Mouse (Mus musculus): Measurements from ENCODE around the gene AI413582.

Gene AI413582

DNA sequence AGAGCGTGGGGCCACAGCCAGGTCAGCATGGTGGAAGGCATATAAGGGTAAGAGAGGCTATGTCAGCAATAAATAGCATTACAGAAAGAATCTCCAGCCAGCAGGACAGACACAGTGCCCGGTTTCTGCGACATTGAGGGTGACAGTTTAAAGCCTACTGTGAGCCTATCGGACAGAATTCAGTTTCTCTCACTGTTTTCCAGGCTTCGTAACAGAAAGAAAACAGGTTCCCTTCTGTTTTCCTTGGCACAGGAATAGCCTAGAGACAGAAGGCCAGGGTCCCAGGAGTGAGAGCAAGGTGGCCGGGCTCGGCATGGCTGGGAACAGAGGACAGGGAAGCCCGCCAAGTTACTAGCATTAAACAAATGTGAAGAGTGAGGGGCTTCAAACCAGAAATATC, 14.3 kb upstream of the AI413582 start:
- DNase-seq (ENCODE audit: low spot score in 2 of 2): peak in 1 of 2 experiments; percentile 62

DNA sequence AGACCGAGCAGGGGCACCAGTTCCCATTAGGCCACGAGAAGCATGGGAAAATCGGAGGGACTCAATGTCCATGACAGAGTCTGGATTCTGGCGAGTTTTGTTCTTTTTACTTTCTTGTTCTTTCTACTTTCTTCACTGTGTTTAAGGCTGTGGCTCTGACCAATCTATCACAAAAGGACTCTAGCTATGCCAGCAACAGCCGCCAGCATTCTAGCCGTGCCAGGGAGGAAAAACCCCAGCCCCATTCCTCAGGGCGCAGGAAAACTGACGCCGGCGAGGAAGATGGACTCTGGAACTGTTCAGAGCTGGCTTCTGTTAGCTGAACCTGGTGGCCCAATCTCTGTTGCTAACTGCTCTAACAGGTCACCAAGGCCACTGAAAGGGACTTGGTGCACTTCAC, 12.9 kb upstream of the AI413582 start:
- no peak for DNase-seq (ENCODE audit: low spot score in 2 of 2)

DNA sequence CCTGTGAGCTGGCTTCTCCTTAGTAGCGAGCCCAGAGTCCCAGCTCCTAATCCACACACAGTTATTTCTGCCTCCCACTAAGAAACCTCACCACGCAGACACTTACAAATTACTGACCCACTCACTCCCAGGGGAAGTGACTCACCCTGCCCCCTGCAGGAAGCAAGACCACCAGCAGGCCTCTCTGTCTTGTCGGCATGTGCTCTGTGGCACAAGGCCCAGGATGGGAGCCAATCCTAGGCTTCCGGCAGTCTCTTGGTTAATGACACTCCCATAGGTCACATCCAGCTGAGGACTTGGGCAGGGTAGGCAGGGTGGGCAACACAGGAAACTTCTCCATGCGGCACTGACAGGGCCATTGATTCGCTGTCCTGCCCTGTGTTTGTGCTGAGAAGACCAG, 11.9 kb upstream of the AI413582 start:
- DNase-seq (ENCODE audit: low spot score in 2 of 2): no peak

DNA sequence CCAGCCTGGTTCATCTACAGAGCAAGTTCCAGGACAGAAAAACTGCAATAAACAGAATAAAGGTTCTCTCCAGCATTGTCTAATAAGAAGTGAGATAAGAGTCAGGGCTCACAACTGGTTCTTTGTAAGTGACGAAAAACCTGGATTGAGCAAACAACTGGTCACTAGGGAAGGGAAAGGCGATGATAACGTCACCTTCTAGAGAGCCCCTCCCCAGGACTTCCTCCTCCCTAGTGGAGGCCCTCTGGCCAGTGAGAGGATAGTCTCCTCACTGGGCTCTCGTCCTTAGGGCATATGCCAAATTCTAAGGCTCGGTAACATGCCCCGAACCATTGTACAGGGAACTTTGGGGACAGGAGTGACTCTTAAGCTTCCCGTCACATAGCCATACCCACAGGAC, 10.5 kb upstream of the AI413582 start:
- DNase-seq (ENCODE audit: low spot score in 2 of 2): no peak

DNA sequence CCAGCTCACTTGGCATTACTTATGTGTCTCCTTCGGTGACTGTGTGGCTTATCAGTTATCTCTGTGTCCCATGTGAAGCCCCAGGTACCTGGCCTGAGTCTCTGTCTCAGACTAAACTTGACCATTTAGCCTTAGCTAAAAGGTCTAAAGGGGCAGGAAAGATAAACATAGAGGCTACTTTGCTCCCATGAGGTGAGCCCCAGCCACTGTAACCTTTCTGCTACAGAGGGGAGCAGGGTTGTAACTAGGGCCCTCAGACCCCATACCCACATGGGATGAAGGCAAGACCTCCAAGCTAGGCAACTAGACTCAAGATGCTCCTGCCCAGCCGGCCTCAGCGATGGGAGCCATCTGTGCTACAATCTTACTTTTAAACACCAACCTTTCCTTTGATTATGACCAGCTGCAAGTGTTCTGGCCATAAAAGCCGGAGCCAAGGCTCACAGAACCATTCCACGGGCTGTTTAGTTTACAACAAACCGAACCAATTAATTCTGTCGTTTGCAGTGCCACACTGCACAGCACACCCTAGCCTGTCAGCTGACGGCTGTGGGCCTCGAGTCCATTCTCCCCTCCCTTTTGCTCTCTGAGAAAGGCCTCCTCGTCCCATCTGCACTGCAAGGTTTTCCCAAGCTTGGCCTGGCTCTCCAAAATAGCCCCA, 9.7 kb upstream of the AI413582 start:
- DNase-seq (ENCODE audit: low spot score in 2 of 2): no peak

DNA sequence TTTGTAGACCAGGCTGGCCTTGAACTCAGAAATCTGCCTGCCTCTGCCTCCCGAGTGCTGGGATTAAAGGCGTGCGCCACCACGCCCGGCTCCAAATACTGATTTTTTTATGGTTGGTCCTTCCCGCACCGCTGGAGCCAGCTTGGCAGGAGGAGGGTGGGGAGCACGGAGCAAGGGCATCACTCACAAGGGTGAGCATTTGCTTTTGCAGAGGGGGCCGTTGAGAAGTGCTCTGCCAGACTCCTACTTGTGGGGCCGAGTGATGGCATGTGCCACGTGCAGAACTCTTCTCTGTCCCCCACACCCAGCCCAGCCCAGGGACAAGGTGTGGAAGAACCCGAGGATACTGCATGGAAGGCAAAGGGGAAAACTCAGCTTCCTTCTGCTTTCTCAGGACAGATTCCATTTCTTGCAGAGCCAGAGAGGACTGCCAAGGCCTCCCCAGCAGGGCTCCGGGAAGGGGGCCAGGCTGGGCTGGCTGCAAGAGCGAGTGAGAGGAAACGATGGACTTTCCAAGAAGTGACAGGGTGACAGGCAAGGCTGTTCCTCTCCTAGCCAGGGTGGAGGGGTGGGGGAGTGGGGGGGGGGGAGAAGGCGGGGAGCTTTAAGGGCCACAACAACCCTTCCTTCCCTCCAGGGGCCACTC, 9.0 kb upstream of the AI413582 start:
- peak in 1 of 2 experiments; percentile 90 for DNase-seq (ENCODE audit: low spot score in 2 of 2)

DNA sequence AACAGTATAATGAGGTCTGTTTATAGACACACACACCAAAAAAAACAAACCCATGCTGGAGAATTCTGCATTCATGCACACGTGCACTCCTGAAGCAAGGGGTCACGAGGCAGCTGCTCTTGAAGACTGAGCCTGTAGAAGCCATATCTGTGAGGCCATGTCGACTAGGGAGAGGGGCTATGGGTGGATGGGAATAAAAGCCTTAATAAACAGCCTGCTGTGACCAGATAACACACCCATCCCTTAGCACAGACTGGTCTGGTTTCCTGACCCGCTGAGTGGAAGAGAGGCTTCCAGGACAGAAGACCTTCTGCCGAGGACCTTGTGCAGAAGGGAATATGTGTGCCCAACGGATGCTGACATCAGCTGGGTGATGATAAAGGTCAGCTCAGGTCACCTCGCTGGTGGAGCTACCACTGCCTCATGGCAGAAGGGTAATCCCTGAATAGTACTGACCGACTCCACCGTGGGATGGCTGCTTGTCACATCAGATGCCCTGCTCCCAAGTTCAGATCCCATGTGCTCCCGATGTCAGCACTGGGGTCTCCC, 8.3 kb upstream of the AI413582 start:
- no peak for DNase-seq (ENCODE audit: low spot score in 2 of 2)

DNA sequence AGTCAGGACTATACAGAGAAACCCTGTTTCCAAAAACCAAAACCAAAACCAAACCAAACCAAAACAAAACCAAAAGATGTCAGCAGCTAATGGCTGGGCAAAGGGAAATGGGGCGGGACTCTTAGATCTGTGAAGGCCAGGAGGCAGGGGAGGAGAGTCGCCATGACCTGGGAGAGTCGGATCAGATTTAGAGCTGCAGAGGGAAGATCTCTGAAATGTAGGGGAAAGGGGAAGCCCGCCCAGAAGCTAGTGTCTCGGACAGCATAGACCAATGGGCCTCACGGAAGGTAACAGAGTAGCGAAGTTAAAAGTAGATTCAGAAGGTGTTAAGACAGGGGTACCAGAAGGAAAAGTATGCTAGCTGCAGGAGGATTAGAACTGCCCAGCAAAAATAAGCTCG, 5.8 kb upstream of the AI413582 start:
- DNase-seq (ENCODE audit: low spot score in 2 of 2): no peak

DNA sequence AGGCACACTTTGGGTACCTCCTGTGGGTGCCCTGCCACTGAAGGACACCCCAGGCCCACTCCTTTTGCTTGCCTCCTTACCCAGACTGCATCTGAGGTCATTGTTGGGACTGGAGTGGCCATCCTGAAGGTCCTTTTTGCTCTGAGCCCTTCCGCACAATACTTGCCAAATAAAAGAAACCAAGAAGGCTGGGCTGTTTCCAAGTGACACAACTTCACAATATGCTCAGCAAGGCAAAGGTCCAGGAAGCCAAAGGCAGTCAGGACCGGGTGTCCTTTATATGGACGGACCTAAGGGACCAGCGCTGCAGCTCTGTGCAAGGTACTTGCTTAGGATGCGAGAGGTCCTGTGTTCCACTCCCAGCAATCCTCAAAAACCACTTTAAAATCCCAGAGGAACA, 2.7 kb upstream of the AI413582 start:
- no peak for DNase-seq (ENCODE audit: low spot score in 2 of 2)

DNA sequence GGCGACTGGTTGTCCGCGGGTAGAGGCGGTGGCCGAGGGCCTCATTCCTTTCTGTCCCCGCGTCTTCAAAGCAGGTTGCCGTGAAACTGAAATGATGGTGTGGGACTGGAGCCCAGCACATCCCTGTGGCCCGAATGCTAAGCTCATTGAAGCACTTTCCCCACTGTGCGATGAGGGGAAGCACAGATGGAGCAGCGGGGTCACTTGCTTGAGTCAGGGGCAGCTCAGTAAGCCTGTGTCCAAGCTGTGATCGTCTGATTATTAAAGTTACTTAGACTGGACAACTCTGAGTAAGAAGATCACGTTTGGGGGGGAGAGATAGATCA, 349 bp upstream of the AI413582 start:
- no peak for DNase-seq (ENCODE audit: low spot score in 2 of 2)

DNA sequence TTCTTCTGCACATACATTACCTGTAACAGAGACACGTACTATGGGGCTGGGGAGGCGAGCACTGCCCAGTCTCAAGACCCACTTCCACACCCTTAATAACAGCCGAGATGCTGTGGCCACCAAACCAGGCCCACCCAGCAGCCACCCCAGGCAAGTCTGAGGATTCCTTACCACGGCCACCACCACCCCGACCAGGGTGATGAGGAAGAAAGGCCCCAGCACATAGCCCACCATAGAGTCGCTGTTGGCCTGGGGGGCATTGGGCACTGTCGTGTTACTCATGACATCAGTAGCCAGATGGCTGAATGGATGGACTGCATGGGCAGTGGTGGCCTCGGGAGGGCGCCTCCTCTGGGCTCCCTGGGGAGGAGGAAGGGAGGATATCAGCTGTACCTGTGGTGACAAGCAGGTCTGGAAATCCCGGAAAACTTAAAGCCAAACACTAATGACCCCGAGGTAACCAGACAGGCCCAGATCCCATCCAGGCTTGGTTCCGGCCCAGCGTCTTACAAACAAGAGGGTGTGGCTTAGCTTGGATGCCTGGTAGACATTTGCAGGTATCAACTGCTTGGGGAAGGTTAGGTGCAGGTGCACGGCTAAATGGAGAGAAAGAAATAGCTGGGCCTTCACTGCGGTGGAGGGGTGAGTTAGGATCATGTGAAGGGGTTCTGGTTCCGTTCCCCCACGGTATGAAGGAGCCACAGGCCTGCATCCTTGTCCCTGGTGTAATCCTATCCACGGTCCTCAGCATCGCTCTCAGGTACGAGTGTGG, 979 bp downstream of the AI413582 start:
- no peak for DNase-seq (ENCODE audit: low spot score in 2 of 2)

DNA sequence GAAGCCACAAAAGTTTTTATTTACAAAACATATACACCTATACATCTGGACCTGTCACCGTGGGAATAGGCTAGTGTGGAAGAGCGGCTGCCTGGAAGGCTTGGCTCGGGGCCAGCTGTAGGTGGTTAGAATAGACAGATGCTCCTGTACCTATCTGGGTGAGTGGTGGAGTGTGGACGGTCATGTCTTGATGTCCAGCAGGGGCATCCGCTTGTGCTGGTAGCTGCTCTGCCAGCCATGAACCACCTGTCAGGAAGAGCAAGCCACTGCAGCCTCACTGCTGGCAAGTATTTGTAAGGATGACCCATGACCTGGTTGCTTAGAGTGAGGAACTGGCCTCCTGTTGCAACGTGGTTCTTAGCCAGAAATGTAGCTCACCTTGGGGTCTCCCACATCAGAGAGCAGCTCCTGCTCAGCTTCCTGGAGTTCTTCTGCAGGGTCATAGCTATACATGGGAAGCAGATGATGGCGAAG, 1.7 kb downstream of the AI413582 start:
- no peak for DNase-seq (ENCODE audit: low spot score in 2 of 2)

DNA sequence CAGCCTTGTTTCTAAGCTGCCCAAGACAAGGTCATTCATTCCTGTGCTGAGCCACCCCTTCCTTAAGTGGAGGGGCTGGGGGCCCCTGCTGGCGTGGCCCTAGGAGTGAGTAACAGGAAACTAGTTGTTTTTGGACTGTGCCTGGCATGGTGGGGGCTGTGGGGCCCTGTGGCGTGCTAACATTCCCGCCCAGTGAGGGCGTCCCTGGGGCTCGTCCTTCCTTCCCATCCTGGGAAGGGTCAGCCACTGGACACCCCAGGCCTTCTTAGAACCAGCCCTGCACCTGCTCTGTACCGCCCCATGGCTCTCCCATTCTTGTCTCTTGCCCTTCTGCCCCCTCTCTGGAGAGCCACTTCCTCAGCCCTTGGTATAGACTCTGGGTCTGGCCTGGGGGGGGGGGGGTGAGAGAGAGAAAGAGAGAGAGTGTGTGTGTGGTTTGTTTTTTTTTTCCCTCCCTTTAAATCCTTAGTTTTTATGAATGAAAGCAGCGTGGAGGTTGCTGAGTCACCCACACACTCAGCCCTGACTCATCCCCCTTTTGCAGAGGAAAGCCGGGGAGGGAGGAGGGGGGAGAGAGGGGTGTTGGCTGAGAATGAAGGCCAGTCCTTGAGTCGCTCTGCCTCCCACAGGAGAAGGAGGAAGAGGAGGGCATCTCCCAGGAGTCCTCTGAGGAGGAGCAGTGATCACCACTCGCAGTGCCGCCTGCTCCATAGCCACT, 3.6 kb downstream of the AI413582 start:
- DNase-seq (ENCODE audit: low spot score in 2 of 2): no peak

DNA sequence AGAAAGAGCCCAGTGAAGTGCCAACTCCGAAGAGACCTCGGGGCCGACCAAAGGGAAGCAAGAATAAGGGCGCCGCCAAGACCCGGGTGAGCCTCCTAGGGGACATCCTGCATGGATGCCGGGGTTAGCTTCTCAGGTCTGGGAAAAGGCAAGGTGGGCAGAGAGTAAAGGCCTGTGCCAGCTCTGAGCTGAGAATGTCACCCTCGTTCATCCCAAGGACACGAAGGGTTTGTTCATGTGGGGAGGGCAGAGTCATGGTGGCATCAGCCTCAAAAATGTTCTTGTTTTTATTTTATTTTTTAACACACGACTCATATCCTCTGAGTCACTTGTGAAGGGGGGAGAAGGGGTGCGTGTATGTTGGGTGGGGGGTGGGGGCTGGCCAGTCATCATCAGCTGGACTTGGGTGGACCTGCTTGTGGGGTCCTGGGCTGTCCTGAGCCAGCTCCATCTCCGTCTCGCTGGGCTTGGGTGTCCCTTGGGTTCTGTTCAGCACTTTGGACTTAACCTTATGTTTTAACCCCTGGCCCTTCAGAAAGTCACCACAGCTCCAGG, 4.6 kb downstream of the AI413582 start:
- DNase-seq (ENCODE audit: low spot score in 2 of 2): no peak

DNA sequence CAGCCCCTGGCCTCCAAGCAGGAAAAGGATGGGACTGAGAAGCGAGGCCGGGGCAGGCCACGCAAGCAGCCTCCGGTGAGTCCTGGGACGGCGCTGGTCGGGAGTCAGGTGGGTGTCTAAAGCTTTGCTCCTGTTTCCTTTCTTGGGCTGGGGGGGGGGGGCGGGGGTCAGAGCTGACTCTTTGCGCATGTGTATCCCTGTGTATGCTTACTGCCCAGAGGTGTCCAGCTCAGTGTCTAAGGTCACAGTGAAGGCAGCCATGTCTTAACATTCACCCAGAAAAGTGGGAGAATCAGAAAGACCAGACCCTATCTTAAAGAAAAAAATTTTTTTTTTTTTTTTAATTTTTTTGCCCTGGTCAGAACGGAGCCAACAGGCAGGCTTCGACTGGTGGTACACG, 6.0 kb downstream of the AI413582 start:
- DNase-seq (ENCODE audit: low spot score in 2 of 2): no peak

DNA sequence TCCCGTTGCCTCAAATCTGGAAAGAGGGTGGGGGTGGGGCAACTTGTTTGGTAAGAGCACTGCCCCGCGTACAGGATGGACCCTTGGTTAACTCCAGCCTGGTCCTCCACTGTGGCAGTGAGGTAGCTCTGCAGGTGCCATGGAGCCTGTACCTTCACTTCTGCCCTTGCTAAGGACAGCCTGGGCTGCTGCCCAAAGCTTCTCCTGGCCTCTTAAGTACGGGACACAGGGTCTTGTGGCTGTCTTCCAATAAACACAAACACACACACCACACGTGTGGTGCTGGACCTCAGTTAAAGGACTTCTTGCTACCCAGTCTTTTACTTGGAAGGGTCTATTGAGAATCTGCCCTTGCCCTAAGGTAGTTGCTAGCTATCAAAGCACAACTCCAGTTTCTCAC, 6.7 kb downstream of the AI413582 start:
- no peak for DNase-seq (ENCODE audit: low spot score in 2 of 2)

DNA sequence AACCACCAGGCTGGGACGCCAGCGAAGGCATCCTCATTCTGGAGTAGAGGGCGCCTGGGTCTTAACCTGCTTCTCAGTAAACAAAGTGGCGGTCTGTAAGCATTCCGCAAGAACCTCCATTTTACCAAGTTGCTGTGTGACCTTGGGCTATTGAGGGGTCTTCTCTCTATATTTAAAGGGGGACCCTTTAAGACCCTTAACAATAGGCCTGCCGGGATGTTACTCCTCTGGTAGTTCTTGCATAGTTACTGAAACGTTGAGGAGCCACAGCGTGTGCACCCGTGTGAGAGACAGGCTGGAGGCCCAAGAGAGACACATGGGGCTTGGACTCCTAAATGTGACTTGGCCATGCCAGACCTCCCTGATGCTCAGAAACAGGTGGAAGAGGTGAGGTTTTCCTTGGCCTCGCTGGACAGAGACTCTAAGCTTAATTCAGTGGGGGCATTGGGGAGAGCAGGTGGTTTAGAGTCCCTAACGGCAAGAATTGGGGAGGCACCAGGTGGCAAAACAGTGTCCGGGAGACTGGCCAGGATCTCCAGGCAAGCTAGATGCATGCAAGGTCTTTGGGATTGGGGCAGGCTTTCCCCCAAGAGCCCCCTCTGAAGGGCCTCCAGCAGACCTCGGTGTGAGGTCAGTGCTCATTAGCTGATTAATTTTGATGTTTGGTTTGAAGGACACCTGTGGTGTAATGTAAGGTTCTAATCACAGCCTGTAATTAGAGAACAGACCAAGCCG, 7.5 kb downstream of the AI413582 start:
- DNase-seq (ENCODE audit: low spot score in 2 of 2): no peak

DNA sequence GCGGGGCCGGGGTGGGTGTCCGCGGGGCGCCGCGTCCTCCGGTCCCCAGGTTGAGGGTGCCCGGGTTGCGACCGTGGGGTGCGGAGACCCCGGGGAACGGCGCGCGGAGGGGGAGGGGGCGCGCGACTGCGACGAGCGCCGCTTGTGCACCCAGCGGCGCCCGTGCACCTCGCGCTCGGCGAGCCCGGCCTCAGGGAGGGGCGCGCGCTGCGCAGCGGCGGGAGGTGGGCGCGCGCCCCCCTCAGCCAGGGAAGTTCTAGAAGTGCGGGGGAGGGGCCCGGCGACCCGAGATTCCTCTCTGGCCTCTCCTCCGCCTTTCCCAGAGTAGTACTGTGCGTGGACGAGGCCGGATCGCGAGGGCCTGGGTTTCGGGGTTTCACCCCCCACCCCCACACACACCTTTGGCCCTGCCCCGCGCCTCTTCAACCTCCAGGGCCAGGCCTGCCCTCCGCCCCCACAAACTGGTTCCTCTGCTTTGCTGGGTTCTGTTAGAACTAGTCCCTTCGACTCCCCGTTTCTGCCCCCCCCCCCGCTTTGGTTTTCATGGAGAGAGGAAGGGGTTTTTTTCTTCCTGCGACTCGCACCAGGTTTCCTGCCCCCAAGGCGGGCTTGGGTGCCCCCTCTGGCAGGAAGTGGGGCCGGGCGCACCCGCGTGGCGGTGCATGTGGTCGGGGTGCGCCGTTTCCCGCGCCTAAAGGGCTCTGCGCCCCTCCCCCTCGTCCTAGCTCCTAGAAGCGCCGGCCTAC, 8.2 kb downstream of the AI413582 start:
- no peak for DNase-seq (ENCODE audit: low spot score in 2 of 2)

DNA sequence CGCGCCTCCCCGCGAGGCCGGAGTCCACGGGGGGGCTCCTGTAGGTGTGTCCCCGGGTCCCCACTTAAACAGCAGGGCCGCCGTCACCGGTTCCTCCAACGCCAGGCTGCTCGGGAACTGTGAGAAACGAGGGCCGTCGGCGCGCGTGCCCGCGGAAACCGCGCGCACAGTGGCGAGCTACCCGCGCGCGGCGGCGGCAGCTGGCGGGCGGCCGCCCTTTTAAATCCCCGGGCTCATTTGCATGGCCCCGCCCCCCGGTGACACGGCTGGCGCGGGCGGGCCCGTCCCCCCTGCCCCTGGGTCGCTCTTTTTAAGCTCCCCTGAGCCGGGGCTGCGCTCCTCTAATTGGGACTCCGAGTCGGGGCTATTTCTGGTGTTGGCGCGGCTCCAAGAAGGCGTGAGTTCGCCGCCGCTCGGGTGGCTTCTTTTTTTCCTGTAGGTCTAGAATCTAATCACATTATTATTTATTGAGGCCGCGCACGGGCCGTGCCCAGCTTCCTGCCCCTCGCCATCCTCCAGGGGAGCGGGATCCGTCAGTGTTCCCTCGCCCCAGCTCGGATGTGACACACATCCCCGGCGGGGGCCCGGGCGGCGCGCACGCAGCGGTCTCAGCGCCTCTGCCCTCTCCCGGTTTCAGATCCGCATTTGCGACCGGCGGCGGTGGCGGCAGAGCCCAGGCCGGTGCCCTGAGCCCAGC, 9.1 kb downstream of the AI413582 start, which contains the start of gene Hmga1:
Hmga1 (plus strand) TSS at position 183 of the 697 bp plus-strand sequence.
- peak; percentile 70 to 88 for DNase-seq (ENCODE audit: low spot score in 2 of 2)
